Mouse (Mus musculus) heart, postnatal 36 days (tissue): ENCODE measurements around the gene 1700092M07Rik. TPM values are rescaled to one million over a fixed set of nuclear protein-coding genes. Genes with fewer than 3 reads are reported as not detected.

Source experiments
- DNase-seq, 2 experiments: peaks; one replicate each; pipeline ENCODE4 v3.0.0; 2021 to 2022
- intact Hi-C: fragments of 180-260 bp; cut with DNase I; formaldehyde crosslinking; loops from one replicate; pipeline ENCODE4 v1.15.1; 2025
- total RNA-seq, 2 experiments: library from RNA; stranded (reverse); gene quantifications; 2 replicates each; pipeline ENCODE4 v1.2.3; 2021

1700092M07Rik gene
- total RNA-seq, 2 experiments from 2014 or later: not detected

DNA sequence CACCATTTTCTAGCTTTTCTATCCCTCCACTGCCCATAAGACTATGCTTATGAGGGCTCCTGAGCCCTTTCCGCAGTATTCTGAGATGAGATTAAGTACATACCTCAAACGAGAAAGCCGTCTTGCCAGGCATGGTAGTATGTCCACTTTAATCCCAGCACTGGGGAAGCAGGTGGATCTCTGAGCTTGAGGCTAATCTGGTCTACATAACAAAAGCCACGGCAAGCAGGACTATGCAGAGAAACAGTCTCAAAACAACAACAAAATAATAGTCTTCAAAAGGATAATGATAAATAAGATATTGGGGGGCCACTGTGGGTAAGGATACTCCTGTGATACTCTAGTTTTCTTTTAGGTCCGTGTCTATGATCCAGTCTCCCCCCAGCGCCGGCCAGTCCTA is 1.6 kb upstream of the 1700092M07Rik start:
- DNase-seq: no peak
- intact Hi-C loops: no loop called here

GRCm38 (mm10) chr19:8739646-8740045 is 872 bp upstream of the 1700092M07Rik start:
- no peak for DNase-seq
- intact Hi-C loops: no loop called here

GRCm38 (mm10) chr19:8741243-8741869 is 838 bp downstream of the 1700092M07Rik start, which contains the start of gene Stx5a:
Stx5a (plus strand) TSS chr19:8741413.
- peak; percentile 91 to 96 for DNase-seq
- intact Hi-C loops: no loop called here

- no peak for DNase-seq
- intact Hi-C loops: no loop called here
Measured at GRCm38 (mm10) chr19:8742176-8742575, 1.7 kb downstream of the 1700092M07Rik start.

GRCm38 (mm10) chr19:8745382-8745781 is 4.9 kb downstream of the 1700092M07Rik start:
- intact Hi-C loops: no loop called here
- no peak for DNase-seq

DNA sequence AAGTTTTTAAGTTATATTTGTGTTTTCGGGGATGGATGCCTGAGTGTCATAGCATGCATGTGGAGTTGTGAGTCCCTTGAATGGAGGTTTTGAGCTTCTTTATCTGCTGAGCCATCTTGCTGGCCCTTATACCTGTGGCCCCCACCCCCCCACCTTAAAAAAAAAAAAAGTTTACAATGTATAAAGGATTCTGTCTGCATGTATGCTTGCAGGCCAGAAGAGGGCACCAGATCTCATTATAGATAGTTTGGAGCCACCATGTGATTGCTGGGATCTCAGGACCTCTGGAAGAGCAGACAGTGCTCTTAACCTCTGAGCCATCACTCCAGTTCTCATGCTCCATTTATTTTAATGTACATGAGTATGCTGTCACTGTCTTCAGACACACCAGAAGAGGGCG is 6.8 kb downstream of the 1700092M07Rik start:
- no peak for DNase-seq
- intact Hi-C loops: no loop called here

DNA sequence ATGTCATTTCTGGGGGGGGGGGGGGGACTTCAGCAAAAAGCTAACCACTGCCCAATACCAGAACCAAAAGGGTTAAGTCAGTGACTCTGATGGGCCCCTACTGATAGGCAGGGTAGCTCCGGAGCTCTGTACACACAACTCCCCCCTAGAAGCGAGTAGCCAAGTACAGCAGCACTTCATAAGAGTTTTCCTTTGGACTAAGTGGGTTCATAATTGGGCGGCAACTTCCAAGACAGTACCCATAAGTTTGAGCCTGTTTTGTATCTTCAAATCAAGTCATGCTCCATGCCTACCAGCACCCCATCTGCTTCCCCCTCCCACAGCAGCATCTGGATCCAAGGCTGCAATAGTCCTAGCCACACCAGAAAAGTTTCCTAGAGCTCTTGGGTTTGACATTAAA is 15.1 kb downstream of the 1700092M07Rik start:
- DNase-seq: no peak
- intact Hi-C loops: loop anchor here (5.0 kb wide), 1 partner anchor 67 kb away; the partner anchor contains the start of gene Hnrnpul2

- intact Hi-C loops: loop anchor here (5.0 kb wide), 1 partner anchor 65 kb away; the partner anchor contains the start of gene Hnrnpul2
- peak; percentile 92 to 93 for DNase-seq
Measured at GRCm38 (mm10) chr19:8756635-8757387, 16.3 kb downstream of the 1700092M07Rik start, which contains the start of gene Nxf1. Nxf1 (plus strand) TSS chr19:8757073.

DNA sequence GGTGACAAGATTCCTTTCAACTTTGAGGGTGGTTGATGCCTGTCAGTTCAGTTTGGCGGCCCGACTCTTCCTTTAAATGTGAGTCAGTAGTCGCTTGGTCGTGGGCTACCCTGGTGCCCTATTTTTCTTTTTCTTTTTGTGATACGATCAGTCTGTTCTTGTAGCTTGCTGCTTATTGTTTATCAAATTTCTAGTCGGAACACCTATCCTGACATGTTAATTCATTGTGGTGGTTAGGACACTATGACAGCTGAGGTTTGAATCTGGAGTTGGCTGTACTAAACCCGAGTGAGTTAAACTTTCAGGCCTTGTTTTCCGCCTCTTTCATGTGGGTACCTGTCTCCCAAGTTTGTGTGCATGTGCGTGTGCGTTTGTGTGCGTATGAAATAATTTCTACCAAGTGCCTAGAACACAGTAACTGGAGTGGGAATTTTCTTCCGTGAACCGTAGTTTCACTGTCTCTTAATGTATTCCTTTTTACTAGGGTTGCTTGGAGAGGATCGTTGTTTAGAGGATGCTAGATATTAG is 17.0 kb downstream of the 1700092M07Rik start:
- no peak for DNase-seq
- intact Hi-C loops: loop anchor here (5.0 kb wide), 1 partner anchor 65 kb away; the partner anchor contains the start of gene Hnrnpul2

DNA sequence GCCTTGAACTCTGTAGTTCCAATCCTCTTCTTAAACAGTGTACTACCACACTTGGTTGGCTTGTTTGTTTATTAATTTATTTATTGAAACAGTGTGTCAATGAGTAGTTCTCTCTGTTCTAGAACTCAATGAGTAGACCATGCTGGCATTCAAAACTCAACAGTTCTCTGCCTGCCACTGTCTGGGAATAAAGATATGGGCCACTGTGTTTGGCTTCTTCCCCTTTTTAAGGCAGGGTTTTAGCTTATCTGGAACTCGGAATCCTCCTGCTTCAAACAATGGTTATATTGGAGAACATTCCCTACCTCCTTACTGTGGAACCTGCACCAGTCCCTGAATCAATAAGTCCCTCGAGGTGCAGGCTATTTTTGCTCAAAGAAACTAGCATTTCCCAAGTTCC is 18.4 kb downstream of the 1700092M07Rik start:
- no peak for DNase-seq
- intact Hi-C loops: loop anchor here (5.0 kb wide), 1 partner anchor 63 kb away; the partner anchor contains the start of gene Hnrnpul2

DNA sequence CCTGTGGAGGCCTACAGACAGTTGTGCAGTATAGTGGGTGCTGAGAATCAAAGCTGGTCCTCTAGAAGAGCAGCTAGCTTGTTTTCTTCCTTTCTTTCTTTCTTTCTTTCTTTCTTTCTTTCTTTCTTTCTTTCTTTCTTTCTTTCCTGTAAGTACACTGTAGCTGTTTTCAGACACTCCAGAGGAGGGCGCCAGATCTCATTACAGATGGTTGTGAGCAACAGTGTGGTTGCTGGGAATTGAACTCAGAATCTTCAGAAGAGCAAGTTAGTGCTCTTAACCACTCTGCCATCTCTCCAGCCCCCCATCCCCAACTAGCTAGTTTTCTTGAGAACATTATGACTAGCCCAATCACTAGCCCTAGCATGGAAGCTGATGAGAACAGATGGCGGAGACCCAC is 20.2 kb downstream of the 1700092M07Rik start:
- intact Hi-C loops: no loop called here
- DNase-seq: no peak

- no peak for DNase-seq
- intact Hi-C loops: no loop called here
Measured at GRCm38 (mm10) chr19:8763276-8763675, 22.8 kb downstream of the 1700092M07Rik start.

DNA sequence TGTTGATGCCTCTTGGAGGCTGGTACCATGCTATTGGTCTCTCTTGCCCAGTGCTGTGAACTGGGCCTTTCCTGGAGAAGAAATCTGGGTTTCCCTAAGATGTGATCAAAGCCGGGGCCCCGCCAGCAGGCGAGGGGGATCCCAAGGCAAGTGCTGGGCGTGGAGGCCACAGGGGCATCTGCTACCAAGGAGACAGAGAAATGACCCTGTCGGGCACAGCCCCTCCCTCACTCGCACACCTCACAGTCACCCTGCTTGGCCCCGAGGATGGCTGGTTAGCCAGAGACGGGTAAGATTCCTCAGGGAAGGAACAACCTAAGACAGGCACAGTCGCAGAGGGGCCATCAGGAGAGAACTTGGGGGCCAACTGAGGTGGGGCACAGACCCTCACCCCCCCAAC is 25.0 kb downstream of the 1700092M07Rik start:
- intact Hi-C loops: no loop called here

DNA sequence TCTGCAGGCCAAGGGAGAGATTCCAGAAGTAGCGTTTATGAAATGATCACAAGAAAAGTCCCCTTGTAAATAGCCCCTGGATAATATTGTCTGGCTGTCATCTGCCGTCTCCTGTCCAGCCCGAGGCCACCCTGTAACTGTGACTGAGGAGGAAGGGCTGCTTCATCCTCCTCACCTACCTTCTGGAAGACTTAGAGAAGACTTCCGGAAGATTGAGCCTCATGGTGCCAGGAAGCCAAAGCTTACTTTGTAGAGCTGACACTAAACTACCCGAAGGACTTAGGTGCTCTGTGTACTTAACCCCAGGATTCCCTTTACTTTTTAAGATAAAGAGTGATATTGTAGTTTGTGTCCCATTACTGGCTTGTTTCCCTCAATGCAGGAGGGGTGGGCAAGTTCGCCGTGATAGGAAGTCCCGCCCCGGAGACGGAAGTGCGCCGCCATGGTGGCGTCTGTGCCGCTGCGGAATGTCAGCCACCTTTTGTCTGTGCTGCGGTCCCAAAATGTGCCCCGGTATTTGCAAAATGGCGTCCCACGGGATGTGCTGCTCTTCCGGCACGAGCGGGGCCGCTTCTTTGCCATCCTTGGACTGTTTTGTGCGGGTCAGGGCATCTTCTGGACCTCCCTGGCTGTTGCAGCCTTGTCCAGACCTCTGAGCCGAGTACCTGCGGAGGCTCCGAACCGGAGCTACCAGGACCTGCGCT is 30.2 kb downstream of the 1700092M07Rik start, which contains the start of gene Tmem223:
TSS of gene Tmem223 (plus strand) at position 430 of the 704 bp plus-strand sequence.
- peak; percentile 84 to 85 for DNase-seq
- intact Hi-C loops: no loop called here

More for the DNA sequence above, 25.0 kb downstream of the 1700092M07Rik start:
- no peak for DNase-seq

- DNase-seq: no peak
- intact Hi-C loops: no loop called here
Measured at GRCm38 (mm10) chr19:8772996-8773395, 32.5 kb downstream of the 1700092M07Rik start.

DNA sequence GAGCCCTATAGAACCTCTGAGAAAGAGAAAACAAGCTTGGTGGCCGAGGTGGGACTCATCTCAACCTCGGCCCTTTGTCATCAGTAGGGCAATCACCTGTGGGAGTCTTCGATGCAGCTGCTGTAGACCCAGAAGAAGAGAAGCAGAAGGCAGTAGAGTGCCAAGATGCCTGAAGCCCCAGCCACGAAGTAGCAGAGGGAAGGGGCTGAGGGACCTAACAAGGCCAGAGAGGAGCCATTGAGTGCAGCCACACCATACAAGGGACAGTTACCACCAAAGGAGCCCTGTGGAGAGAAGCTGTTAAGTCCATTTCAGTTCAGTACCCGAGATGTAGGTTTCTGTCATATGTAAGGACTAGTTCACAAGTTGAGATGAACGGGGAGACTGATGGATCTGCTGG is 32.9 kb downstream of the 1700092M07Rik start:
- DNase-seq: no peak
- intact Hi-C loops: no loop called here

DNA sequence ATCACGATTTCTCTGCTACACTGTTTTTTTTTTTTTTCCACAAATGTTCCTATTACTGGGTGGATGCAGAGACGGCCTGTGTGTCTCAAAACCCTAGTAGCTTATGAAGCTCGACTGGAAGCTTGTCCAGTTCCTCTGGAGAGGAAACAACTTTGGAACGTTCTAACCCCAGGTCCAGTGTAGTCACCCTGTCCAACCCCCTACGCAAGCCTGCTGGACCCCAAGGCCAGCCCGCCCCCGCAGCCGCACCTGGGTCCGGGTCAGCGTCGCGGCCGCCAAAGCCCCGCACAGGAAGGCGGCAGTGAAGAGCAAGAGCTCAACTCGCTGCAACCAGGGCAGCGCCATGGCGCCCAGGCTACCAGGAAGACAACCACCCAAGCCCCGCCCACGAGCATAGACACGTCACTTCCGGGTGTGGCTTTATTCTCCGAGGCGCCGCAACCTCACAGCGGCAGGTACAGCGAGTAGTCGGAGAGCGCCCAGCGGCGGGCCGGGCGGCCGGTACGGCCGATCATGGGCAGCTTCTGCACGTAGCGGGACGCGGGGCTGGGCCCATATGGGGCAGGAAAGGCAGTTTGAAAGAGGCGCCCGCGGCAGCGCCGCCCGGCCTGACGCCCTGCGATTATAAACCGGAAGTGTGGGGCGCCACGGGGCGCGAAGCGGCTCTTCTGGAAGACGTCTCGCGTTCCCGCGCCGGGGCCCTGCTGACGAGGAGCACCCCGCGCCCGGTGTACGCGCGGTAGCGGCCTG is 33.7 kb downstream of the 1700092M07Rik start, which contains the start of gene Tmem179b:
TSS of gene Tmem179b (minus strand) at position 382 of the 750 bp plus-strand sequence.
- DNase-seq: peak; percentile 96 to 99
- intact Hi-C loops: no loop called here

- DNase-seq: no peak
- intact Hi-C loops: no loop called here
Measured at GRCm38 (mm10) chr19:8774951-8775421, 34.5 kb downstream of the 1700092M07Rik start.

GRCm38 (mm10) chr19:8786008-8786781 is 45.7 kb downstream of the 1700092M07Rik start, which contains the start of gene Taf6l:
Taf6l (minus strand) TSS chr19:8786417.
- intact Hi-C loops: no loop called here
- DNase-seq: peak; percentile 86 to 87
